Mouse (Mus musculus) stomach, postnatal 0 days (tissue): ENCODE measurements at regions not wholly inside any gene's neighbourhood (a gene's known extent, or its start where the extent isn't known, plus 50 kb on each side); places are given as distances from the start of the nearest gene placed in this dataset.

Source experiments
- CTCF ChIP-seq: IDR thresholded peaks from 2 replicates; pipeline ENCODE4 v1.5.1; 2016; ENCODE audit warnings: antibody characterized with exemption, low read depth, mild to moderate bottlenecking, moderate library complexity
- EP300 ChIP-seq: optimal IDR thresholded peaks from 2 replicates; pipeline ENCODE3; 2016; ENCODE audit warnings: antibody characterized with exemption

DNA sequence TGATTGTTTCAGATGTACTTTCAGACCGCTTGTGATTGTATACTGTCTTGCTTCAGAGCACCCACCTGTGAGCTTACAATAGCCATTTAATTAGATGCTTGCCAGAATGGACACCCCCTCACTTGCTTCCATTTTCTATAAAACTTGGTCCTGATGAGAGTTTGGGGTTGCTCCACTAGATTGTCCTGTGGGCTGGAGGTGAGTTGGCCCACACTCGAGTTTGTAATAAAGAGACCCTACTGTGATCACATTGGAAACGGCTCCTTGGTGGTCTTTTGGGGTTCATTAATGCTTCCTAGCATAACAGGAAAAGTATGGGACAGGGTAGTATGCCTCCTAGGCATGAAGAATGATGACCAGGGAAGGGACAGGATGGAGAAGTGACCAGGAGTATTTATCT lies 98.8 kb upstream of the Zfp648 start:
- no peak for TF ChIP-seq CTCF
- TF ChIP-seq EP300, result no peak
